Mouse (Mus musculus) G1E (cell line): ENCODE measurements at regions not wholly inside any gene's neighbourhood (a gene's known extent, or its start where the extent isn't known, plus 50 kb on each side); places are given as distances from the start of the nearest gene placed in this dataset.

ENCODE experiments used
- ATAC-seq: 2 replicates; pipeline ENCODE4 v1.8.0; 2016; ENCODE audit warnings: mild to moderate bottlenecking; ENCODE audit not compliant: insufficient number of reproducible peaks, poor library complexity, low FRiP score, severe bottlenecking; ENCODE audit errors: extremely low read depth
- DNase-seq: peaks from one replicate; pipeline ENCODE4 v3.0.0; 2012; ENCODE audit warnings: low spot score
- H3K27me3 ChIP-seq: 2 replicates; pipeline ENCODE4 v1.6.1; 2012; ENCODE audit warnings: mild to moderate bottlenecking, low read length, inconsistent platforms; ENCODE audit not compliant: insufficient read depth
- H3K36me3 ChIP-seq: replicated peaks from 2 replicates; pipeline ENCODE3; 2012; ENCODE audit warnings: mild to moderate bottlenecking, inconsistent platforms
- H3K4me1 ChIP-seq: 2 replicates; pipeline ENCODE4 v1.6.1; 2012; ENCODE audit warnings: low read depth, low read length, inconsistent platforms, mixed read lengths; ENCODE audit not compliant: insufficient read depth
- H3K4me3 ChIP-seq: 2 replicates; pipeline ENCODE4 v1.5.1; 2012; ENCODE audit warnings: low read depth, mild to moderate bottlenecking, inconsistent platforms, low read length, moderate library complexity, mixed read lengths
- H3K9me3 ChIP-seq: replicated peaks from 2 replicates; pipeline ENCODE4 v1.6.1; 2012; ENCODE audit warnings: inconsistent platforms
- CTCF ChIP-seq: IDR thresholded peaks from 2 replicates; pipeline ENCODE4 v1.5.1; 2012; ENCODE audit warnings: low read depth, low read length, inconsistent platforms, mixed read lengths
- GATA1 ChIP-seq: IDR thresholded peaks from 2 replicates; pipeline ENCODE4 v1.6.1; 2012; ENCODE audit warnings: borderline replicate concordance, low read length, inconsistent platforms, mixed read lengths
- GATA2 ChIP-seq: IDR thresholded peaks from 2 replicates; pipeline ENCODE4 v1.6.1; 2012; ENCODE audit warnings: low read depth, low read length, inconsistent platforms, borderline replicate concordance
- POLR2AphosphoS5 ChIP-seq: IDR thresholded peaks from 2 replicates; pipeline ENCODE4 v1.6.1; 2012; ENCODE audit warnings: low read depth, low read length, inconsistent platforms; ENCODE audit not compliant: insufficient replicate concordance
- TAL1 ChIP-seq: conservative IDR thresholded peaks from 2 replicates; pipeline ENCODE4 v1.6.1; 2012; ENCODE audit warnings: low read depth, low read length, inconsistent platforms, mixed read lengths

DNA sequence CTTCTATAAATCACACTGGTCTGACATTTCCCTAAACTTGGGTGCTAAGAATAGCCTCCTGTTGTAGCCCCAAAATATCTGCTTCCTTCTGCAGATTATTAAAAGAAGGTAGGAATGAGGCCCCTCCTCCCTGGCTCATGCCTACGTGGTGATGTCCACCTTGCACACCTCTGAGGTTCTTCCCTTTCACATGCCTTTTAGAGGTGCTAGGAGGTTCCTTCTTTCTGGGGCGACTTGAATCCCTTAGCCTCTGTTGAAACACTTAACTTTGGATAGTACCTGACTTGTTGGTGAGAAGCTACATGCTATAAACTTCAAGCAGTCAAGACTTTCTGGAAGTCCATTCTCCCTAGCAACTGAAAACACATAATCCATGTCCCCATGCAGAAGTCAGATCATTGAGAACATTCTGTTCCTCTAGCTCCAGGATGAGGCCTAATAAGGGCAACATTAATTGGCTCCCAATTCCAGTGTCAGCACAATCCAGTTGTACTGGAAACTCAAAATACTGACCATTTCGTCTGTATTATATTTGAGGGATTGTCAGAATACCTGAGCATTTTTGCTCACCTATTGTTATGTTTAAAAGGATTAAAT is 313.5 kb downstream of the Epha4 start:
- H3K9me3 ChIP-seq = peaks cover 25% of the 10 kb centered on the region
- no peak overlapping the region for H3K4me3 ChIP-seq
- DNase-seq (no peak), ATAC-seq (no peak)
- H3K36me3 ChIP-seq = no peaks in the 10 kb centered on the region
- H3K4me1 ChIP-seq = no peaks in the 10 kb centered on the region
- TF ChIP-seq POLR2AphosphoS5 (no peak), CTCF (no peak), GATA2 (no peak), GATA1 (no peak), TAL1 (no peak)
- H3K27me3 ChIP-seq = no peaks in the 10 kb centered on the region

DNA sequence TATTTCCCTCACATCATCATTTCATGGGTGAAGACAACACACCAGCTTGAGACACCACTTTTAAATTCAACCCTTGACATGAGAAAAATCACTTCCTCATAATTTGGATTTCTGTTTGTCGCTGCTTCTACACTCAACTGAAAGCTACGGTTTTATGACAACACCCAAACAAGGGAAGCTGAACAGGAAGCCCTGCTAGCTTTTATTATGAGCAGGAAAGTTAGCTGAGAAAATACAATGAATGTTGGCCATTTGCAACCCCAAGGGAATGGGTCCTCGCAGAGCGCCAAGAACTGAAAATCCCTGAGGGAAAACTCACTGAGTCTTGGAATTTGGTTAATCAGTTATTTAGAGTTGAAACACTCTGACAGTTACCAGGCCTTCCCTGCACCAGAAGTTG is 311.9 kb downstream of the Epha4 start:
- Histone ChIP-seq H3K4me1 (no peaks in the 10 kb centered on the region), H3K27me3 (no peaks in the 10 kb centered on the region), H3K36me3 (no peaks in the 10 kb centered on the region), H3K9me3 (peaks cover 23% of the 10 kb centered on the region), H3K4me3 (no peak overlapping the region)
- DNase-seq (no peak), ATAC-seq (no peak)
- TF ChIP-seq TAL1 = no peak
- TF ChIP-seq GATA2 = no peak
- TF ChIP-seq POLR2AphosphoS5 = no peak
- no peak for TF ChIP-seq CTCF
- TF ChIP-seq GATA1 = no peak

GRCm38 (mm10) chr1:77206535-77206934 is 308.4 kb downstream of the Epha4 start:
- Histone ChIP-seq H3K9me3 (peaks cover 30% of the 10 kb centered on the region), H3K4me3 (no peak overlapping the region), H3K36me3 (no peaks in the 10 kb centered on the region), H3K27me3 (no peaks in the 10 kb centered on the region), H3K4me1 (no peaks in the 10 kb centered on the region)
- no peak for DNase-seq
- no peak for TF ChIP-seq GATA2
- TF ChIP-seq CTCF = no peak
- TF ChIP-seq POLR2AphosphoS5 = no peak
- no peak for TF ChIP-seq TAL1
- ATAC-seq = no peak

GRCm38 (mm10) chr1:77209395-77209794 is 305.5 kb downstream of the Epha4 start:
- no peak for ATAC-seq
- no peak for TF ChIP-seq POLR2AphosphoS5
- no peak for TF ChIP-seq CTCF
- TF ChIP-seq GATA2 = no peak
- no peak for TF ChIP-seq GATA1
- no peak for TF ChIP-seq TAL1
- H3K9me3 ChIP-seq = peaks cover 25% of the 10 kb centered on the region
- no peaks in the 10 kb centered on the region for H3K36me3 ChIP-seq
- no peaks in the 10 kb centered on the region for H3K4me1 ChIP-seq
- DNase-seq = no peak
- H3K27me3 ChIP-seq = no peaks in the 10 kb centered on the region
- no peak overlapping the region for H3K4me3 ChIP-seq

- H3K4me1 ChIP-seq = no peaks in the 10 kb centered on the region
- H3K4me3 ChIP-seq = no peak overlapping the region
- no peaks in the 10 kb centered on the region for H3K36me3 ChIP-seq
- no peaks in the 10 kb centered on the region for H3K27me3 ChIP-seq
- TF ChIP-seq TAL1 (no peak), GATA2 (no peak), POLR2AphosphoS5 (no peak), GATA1 (no peak), CTCF (no peak)
- DNase-seq (no peak), ATAC-seq (no peak)
- peaks cover 19% of the 10 kb centered on the region for H3K9me3 ChIP-seq
These were observed 301.3 kb downstream of the Epha4 start for GRCm38 (mm10) chr1:77213462-77214098.

- Histone ChIP-seq H3K4me1 (no peaks in the 10 kb centered on the region), H3K27me3 (no peaks in the 10 kb centered on the region), H3K4me3 (no peak overlapping the region), H3K36me3 (no peaks in the 10 kb centered on the region), H3K9me3 (peaks cover 34% of the 10 kb centered on the region)
- no peak for TF ChIP-seq CTCF
- TF ChIP-seq TAL1 = no peak
- TF ChIP-seq GATA1 = no peak
- no peak for TF ChIP-seq POLR2AphosphoS5
- TF ChIP-seq GATA2 = no peak
- DNase-seq (no peak), ATAC-seq (no peak)
These were observed 295.2 kb downstream of the Epha4 start for GRCm38 (mm10) chr1:77219488-77220321.
